Mouse (Mus musculus) ES-Bruce4 (cell line): ENCODE results near the gene Gm10842.

Experiments used
- CTCF ChIP-seq: IDR thresholded peaks from one replicate; pipeline ENCODE4 v1.8.1; 2011; ENCODE audit warnings: low read depth, low read length
- EP300 ChIP-seq: IDR thresholded peaks from 2 replicates; pipeline ENCODE4 v1.6.1; 2011; ENCODE audit warnings: low read depth, low read length; ENCODE audit not compliant: insufficient read depth

DNA sequence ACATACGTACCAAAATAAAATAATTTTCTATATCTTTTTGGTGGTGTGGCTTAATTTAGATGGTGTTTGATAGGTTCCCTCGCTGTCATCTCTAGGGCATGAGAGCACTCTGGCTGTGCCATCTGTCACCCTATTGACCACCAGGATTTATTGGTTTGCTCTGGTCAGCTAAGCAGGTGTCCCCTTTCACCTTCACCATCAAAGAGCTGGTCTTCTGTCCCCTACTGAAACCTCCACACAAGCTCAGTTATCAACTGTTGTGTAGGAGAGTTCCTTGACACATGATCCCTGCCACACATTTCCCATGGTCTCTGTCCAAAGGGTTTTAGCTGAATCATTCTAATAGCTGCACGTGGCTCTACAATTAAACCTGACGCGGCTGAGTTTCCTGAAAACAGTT is 5.6 kb upstream of the Gm10842 start:
- TF ChIP-seq CTCF (no peak), EP300 (no peak)
